Mouse (Mus musculus) adrenal gland, postnatal 10 days (tissue): ENCODE measurements around the gene Thsd7b. TPM values are rescaled to one million over a fixed set of nuclear protein-coding genes. Genes with fewer than 3 reads are reported as not detected.
"Not testable (repeated sequence)": the region's sequence is repeated elsewhere in the genome, so short reads cannot be mapped to it uniquely, and the experiment has no call there.

ENCODE experiments used
- DNase-seq: peaks from one replicate; pipeline ENCODE4 v3.0.0; 2021; ENCODE audit warnings: mixed read lengths
- total RNA-seq, 2 experiments: library from RNA; stranded (reverse); gene quantifications; 2 replicates each; pipeline ENCODE4 v1.2.3; 2021

Thsd7b gene
- total RNA-seq, 2 experiments from 2014 or later: 0.72 to 0.85 TPM

DNA sequence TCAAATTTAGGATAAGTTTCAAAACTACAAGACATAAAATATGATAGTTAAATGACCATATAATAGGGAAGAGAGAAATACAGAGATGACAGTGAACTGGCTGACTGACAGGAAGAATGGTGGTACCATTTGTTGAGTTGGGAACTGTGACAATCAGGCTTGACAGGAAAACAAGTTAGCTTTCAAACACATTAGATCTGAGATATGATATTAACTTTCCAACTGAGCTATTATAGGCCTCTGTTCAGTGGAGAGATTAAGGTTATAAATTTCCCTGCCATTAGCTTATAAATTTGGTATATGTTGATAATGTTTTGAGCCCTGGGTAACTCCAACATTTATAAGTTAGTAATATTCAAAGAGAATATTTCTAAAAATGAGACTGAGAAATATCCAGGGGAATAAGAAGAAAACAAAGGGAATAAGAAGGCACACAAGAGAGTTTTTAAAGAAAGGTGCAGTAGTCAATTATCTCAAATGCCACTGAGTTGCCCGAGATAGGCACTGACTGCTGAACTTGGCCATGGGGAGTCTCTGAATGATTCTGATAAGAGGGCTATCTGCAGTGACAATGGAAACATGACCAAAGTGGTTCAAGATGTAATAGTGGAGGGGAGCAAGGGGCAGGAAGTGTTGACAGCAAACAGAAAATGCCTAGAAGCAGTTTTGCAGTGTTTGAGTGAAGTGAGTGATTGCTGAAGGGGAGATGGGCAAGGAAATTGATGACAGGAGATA, 839.6 kb downstream of the Thsd7b start:
- DNase-seq: no peak

GRCm38 (mm10) chr1:130113549-130113948, 840.4 kb downstream of the Thsd7b start:
- no peak for DNase-seq

DNA sequence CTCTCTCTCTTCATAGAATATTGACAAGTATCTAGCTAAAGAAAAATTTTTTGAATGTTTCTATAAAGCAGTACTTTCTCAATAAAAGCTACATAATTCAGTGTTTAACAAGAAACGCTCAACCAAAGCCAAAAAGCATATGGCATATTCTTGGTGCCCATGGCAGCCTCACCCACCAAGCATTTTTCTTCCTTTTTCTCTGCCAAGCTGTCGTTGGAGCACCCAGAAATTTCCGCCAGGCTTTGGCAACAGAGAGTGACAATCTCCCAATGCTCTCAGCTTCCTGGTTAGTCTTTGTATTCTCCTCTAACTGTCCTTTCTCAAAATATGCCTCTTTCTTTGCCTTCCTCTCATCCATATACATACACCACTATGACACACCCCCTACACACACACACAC, 857.8 kb downstream of the Thsd7b start:
- DNase-seq: no peak

DNA sequence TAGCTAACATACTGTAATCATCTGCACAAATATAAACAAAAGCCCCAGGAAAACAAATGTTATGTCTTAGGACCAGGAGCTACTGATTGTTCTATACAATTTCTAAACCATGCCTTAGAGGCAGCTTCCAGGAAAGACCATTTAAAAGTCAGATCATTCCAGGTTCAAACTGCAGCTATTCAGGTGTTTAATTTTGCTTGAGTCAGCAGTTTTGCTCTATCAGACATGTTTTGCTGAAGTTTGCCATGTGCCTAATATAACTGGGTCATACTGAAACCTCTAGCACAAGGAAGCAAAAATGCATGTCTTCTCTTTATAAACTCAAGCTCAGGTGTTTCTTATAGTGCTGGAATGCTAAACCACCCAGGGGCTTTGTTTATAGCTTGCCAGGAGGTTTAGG, 893.1 kb downstream of the Thsd7b start:
- DNase-seq: no peak

- DNase-seq: peak; percentile 3
Observed at GRCm38 (mm10) chr1:130167260-130167659, 894.2 kb downstream of the Thsd7b start.

DNA sequence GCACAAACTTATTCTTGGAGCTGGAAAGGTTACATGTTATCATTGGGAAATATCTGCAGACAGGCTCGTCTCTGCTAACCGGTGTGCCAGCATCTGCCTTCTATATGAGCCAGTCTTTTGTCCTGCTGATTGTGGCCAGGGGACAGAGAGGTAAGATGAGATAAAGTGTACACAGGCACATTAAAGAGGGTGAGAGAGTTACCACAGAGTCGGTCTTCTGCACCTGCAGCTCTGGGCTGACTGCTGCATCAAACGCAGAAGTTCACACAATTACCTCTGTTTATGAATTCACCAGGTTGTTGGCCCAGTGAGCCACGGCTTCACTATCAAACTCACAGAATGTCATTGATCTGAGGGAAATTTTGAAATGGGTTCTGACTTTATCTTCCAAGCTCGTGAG, 896.8 kb downstream of the Thsd7b start:
- no peak for DNase-seq

DNA sequence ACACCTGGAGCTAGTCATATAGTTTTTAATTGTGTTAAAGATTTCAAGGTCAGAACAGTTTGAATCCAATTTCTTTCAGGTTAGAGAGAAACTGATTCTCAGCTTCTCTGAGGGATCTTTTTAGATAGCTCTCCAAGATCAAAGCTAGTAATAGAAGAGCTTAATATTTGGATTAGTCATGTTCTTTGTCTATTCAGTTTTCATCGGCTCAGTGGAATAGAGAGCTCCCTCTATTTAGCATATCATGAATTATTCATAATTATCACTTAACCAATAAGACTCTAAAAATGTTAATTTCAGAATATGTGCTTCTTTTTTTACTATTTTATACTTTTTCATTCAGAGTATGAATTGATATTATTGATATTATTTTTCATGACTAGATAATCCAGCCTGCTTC, 897.2 kb downstream of the Thsd7b start:
- no peak for DNase-seq

DNA sequence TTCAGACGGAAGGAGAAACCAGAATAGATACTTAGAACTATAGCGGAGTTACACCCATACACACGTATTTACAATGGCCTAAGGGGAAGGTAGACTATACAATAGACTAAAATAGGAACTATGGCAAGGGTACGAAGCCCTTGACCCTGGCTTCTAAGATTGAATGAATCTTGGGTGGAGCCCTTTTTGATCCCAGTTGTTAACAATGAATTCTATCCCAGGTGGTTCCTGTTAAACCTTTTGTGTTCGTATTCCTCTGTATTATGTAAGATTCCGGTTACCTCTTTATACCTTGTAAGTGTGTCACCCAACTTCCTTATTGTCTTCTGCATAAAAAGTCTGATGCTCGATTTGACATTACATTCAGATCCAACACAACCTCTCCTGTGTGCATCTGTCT, 913.7 kb downstream of the Thsd7b start:
- not testable (repeated sequence) for DNase-seq

- DNase-seq: peak; percentile 37
Observed at GRCm38 (mm10) chr1:130192190-130193028, 919.3 kb downstream of the Thsd7b start.

DNA sequence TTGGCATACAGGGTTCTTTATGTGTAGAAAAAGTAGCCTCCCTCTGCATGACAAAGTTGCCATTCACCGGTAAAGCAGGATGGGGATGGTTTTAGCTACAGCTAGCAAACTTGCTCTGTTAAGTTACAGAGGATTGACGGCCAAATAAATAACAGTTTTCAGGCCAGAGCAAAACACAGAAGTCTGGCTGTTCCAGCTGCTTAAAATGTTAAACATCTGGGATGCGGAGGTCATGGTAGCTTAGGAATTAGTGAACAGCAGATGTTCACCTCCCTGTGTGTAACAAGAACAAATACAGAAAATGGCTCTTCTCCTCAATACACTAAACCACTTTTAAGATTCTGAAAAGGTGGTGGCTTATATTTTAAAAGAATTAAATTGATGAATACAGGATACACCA, 944.3 kb downstream of the Thsd7b start:
- no peak for DNase-seq

GRCm38 (mm10) chr1:130222904-130223303, 949.8 kb downstream of the Thsd7b start:
- DNase-seq: no peak

DNA sequence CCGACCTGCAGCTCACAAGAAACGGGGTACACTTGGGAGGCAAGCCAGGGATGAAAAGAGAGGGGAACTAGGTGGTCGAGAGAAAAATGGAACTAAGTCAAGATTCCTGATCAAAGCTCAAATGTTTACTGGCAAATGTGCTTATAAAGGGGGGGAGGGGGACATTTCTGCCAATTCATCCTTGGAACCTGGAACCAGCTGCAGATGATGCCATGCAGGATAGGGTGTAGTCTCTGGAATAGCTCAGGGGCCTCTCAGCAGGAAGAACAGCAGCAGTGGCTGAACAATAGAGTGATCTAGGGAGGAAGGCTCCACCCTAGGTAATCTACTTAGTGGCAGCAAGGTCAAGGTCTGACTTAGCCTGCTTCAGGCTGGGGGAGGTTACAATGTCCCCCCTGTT, 972.5 kb downstream of the Thsd7b start:
- DNase-seq: no peak

DNA sequence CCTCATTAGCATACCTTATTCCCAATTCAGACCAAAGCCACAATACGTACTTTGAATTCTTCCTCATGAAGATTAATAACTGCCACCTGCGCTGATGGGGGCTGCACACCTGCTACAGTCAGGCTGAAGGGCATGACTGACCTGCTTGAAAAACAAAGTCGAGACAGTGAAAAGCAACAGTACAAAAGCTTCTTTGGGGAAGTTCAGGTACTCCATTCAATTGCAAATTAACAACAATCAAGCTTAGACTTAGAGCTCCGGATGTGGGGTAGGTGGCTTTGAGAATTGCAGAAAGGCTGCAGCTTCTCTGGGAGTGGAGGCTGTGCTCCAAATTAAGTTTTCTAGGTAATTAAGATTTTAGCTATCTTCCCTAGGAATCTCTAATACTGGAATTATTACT, 973.2 kb downstream of the Thsd7b start:
- not testable (repeated sequence) for DNase-seq

- DNase-seq: not testable (repeated sequence)
Observed at GRCm38 (mm10) chr1:130246930-130247329, 973.8 kb downstream of the Thsd7b start.

DNA sequence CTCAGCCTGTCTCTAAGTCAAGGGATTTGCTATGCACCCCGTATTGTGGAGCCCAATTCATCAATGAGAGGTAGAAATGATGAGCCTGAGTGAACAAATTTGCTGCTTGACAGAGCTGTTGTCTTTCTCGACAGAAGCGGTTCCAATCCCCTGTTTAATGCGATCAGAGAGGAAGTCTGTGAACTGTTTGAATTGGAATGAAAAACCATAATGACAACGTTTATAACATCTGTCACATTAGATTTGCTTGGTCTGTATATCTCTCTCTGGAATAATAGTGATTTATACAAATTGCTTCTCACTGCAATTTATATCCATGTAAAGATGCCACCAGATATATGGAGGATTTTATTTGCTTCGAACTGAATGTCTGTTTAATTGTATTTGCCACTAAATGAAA, 988.9 kb downstream of the Thsd7b start:
- no peak for DNase-seq
